Comparison of ENCODE assay signal across 1 mouse cellular context in the genomic region with DNA sequence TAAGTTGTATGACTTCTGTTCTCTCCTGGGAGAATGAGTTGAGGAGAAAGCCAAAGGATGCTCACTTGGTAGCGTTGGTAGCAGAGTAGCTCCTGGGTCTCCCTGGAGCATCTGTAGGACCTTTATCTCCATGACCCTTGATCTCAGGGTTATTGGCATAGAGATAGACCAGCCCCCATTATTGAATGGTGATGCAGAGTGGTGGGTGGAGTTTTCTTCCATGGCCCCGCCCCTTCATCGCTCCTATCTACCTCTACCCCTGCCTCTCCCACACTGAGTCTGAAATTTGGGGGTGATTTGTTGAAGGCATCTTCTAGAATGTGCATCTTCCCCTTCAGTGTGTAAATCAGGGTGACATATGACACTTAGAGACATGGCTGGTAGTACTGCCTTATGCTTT.
TF ChIP-seq lines count a peak whose summit lies in the region.

No protein-coding gene starts in this region.

TF ChIP-seq in MEL, 35 proteins besides CTCF, POLR2A, EP300 and RAD21:
- TF ChIP-seq ZC3H11A (IDR thresholded peaks at IDR 0.05; ENCODE audit: low read depth, low read length) (no peak), CHD1 (IDR thresholded peaks at IDR 0.05; ENCODE audit: low read depth, low read length) (no peak), HCFC1 (IDR thresholded peaks at IDR 0.05; ENCODE audit: low read depth, low read length) (no peak), MAX (IDR thresholded peaks at IDR 0.05; ENCODE audit: low read length) (no peak), NRF1 (IDR thresholded peaks at IDR 0.05; ENCODE audit: insufficient read depth, low read depth, low read length, poor library complexity, severe bottlenecking) (no peak), E2F4 (IDR thresholded peaks at IDR 0.05; ENCODE audit: borderline replicate concordance, low read depth, low read length) (no peak), NELFE (IDR thresholded peaks at IDR 0.05; ENCODE audit: low read depth, low read length) (no peak), MYB (IDR thresholded peaks at IDR 0.05; ENCODE audit: low read depth, low read length) (no peak), ZMIZ1 (IDR thresholded peaks at IDR 0.05; ENCODE audit: low read depth, low read length) (no peak), TCF12 (IDR thresholded peaks at IDR 0.05; ENCODE audit: low read depth, low read length) (no peak), TBP (IDR thresholded peaks at IDR 0.05; ENCODE audit: low read depth, low read length) (no peak), ELF1 (IDR thresholded peaks at IDR 0.05; ENCODE audit: low read depth, low read length) (no peak), BHLHE40 (IDR thresholded peaks at IDR 0.05; ENCODE audit: borderline replicate concordance, low read depth, low read length) (no peak), USF1 (IDR thresholded peaks at IDR 0.05; ENCODE audit: low read depth, low read length) (no peak), KAT2A (conservative IDR thresholded peaks at IDR 0.05; ENCODE audit: low read depth, low read length) (no peak), GABPA (IDR thresholded peaks at IDR 0.05; ENCODE audit: low read depth, low read length) (no peak), ZKSCAN1 (IDR thresholded peaks at IDR 0.05; ENCODE audit: low read depth, low read length) (no peak)
